ENCODE assay signal across 29 mouse cellular contexts in genomic region chr1:121477716-121478115, GRCm38 (mm10). TPM values are rescaled to one million over a fixed set of nuclear protein-coding genes. Genes with fewer than 3 reads are reported as not detected.
DNase-seq lines count a peak whose midpoint lies in the region; ATAC-seq and TF ChIP-seq lines count a peak whose summit lies in the region.
"Had no signal": no experiment of that assay in that cellular context is flagged by ENCODE, and none has a peak within 500 bp of the region (broad histone marks: within the 10 kb centered on the region; RNA-seq: fewer than 3 reads in every experiment).

No protein-coding gene starts in this region.

- peaks cover 23% of the 10 kb centered on the region for H3K36me3 ChIP-seq in forebrain, embryonic 15.5 days
- peaks cover 39% of the 10 kb centered on the region for H3K36me3 ChIP-seq in forebrain, embryonic 12.5 days (replicated peaks)
- H3K36me3 ChIP-seq in liver, embryonic 12.5 days, result peaks cover 68% of the 10 kb centered on the region
- H3K36me3 ChIP-seq in liver, postnatal 0 days (replicated peaks; ENCODE audit: insufficient read depth, low read length), result peaks cover 57% of the 10 kb centered on the region

- 93% methylated on average over 5 of the region's 5 CpGs for WGBS in forebrain, embryonic 15.5 days
- 96% methylated on average over 5 of the region's 5 CpGs for WGBS in forebrain, embryonic 12.5 days
- 71% methylated on average over 5 of the region's 5 CpGs for WGBS in liver, embryonic 12.5 days (ENCODE audit: insufficient replicate concordance)
- WGBS in liver, postnatal 0 days (ENCODE audit: insufficient replicate concordance), result 86% methylated on average over 5 of the region's 5 CpGs

- no peak overlapping the region for H3K4me2 ChIP-seq in forebrain, embryonic 15.5 days (replicated peaks)
- H3K4me2 ChIP-seq in forebrain, embryonic 12.5 days, result no peak overlapping the region
- H3K4me2 ChIP-seq in liver, embryonic 12.5 days, result no peak overlapping the region
- no peak overlapping the region for H3K4me2 ChIP-seq in liver, postnatal 0 days (ENCODE audit: low read depth, low read length)
- H3K4me2 ChIP-seq: embryonic facial prominence, embryonic 12.5 days; hindbrain, embryonic 14.5 days; limb, embryonic 12.5 days; midbrain, embryonic 15.5 days had no signal

- no peaks in the 10 kb centered on the region for H3K27me3 ChIP-seq in forebrain, embryonic 15.5 days
- H3K27me3 ChIP-seq in forebrain, embryonic 12.5 days, result no peaks in the 10 kb centered on the region
- H3K27me3 ChIP-seq in liver, embryonic 12.5 days (replicated peaks), result no peaks in the 10 kb centered on the region
- H3K27me3 ChIP-seq in liver, postnatal 0 days (ENCODE audit: insufficient read depth, low read length), result no peaks in the 10 kb centered on the region
- H3K27me3 ChIP-seq: CH12.LX; embryonic facial prominence, embryonic 12.5 days; limb, embryonic 12.5 days; midbrain, embryonic 15.5 days had no signal

- TF ChIP-seq CTCF in liver, postnatal 0 days (IDR thresholded peaks at IDR 0.05; ENCODE audit: low read depth), result no peak

- DNase-seq in liver, postnatal 0 days, result no peak
- peak; percentile 89 for DNase-seq in thymus, postnatal 0 days (ENCODE audit: low spot score)
- DNase-seq in thymus, postnatal 4 days, result peak; percentile 78
- no peak for DNase-seq in spleen, postnatal 10 days (ENCODE audit: low spot score in 2 of 2)
- DNase-seq in retina, embryonic 14.5 days (ENCODE audit: low spot score), result no peak
- DNase-seq: adrenal gland, adult 8-10 months; cerebellum, adult 11 months; cerebellum, adult 9-11 months; embryo, embryonic 11 days; gastrocnemius, postnatal 10 days; kidney, postnatal 36 days; lung, postnatal 10 days; spleen, adult 18-20 months had no signal

- no peaks in the 10 kb centered on the region; the same call in 1 of the 2 replicates for H3K4me1 ChIP-seq in forebrain, embryonic 15.5 days
- no peaks in the 10 kb centered on the region for H3K4me1 ChIP-seq in forebrain, embryonic 12.5 days
- H3K4me1 ChIP-seq in liver, embryonic 12.5 days, result no peaks in the 10 kb centered on the region
- no peaks in the 10 kb centered on the region for H3K4me1 ChIP-seq in liver, postnatal 0 days (ENCODE audit: insufficient read depth)
- H3K4me1 ChIP-seq: embryonic facial prominence, embryonic 12.5 days; heart, embryonic 10.5 days; limb, embryonic 12.5 days; midbrain, embryonic 10.5 days; midbrain, embryonic 15.5 days had no signal

- no peak overlapping the region for H3K9ac ChIP-seq in forebrain, embryonic 15.5 days (replicated peaks)
- no peak overlapping the region for H3K9ac ChIP-seq in forebrain, embryonic 12.5 days
- H3K9ac ChIP-seq in liver, embryonic 12.5 days, result no peak overlapping the region
- no peak overlapping the region for H3K9ac ChIP-seq in liver, postnatal 0 days (replicated peaks)
- H3K9ac ChIP-seq: embryonic facial prominence, embryonic 12.5 days; hindbrain, embryonic 14.5 days; limb, embryonic 12.5 days; midbrain, embryonic 15.5 days had no signal

- no peak overlapping the region for H3K4me3 ChIP-seq in forebrain, embryonic 15.5 days
- H3K4me3 ChIP-seq in forebrain, embryonic 12.5 days (replicated peaks), result no peak overlapping the region
- H3K4me3 ChIP-seq in liver, embryonic 12.5 days, result no peak overlapping the region
- H3K4me3 ChIP-seq in liver, postnatal 0 days (ENCODE audit: low read depth, low read length), result no peak overlapping the region
- H3K4me3 ChIP-seq: embryonic facial prominence, embryonic 12.5 days; heart, embryonic 10.5 days; limb, embryonic 12.5 days; midbrain, embryonic 10.5 days; midbrain, embryonic 15.5 days had no signal

- peak overlapping the region; percentile 46; the same call in 1 of the 2 replicates for H3K27ac ChIP-seq in forebrain, embryonic 15.5 days (replicated peaks)
- no peak overlapping the region for H3K27ac ChIP-seq in forebrain, embryonic 12.5 days
- peak overlapping the region; percentile 41; the same call in 1 of the 2 replicates for H3K27ac ChIP-seq in liver, embryonic 12.5 days
- no peak overlapping the region for H3K27ac ChIP-seq in liver, postnatal 0 days (ENCODE audit: low read depth)
- H3K27ac ChIP-seq: embryonic facial prominence, embryonic 12.5 days; heart, embryonic 10.5 days; hindbrain, embryonic 14.5 days; limb, embryonic 12.5 days; midbrain, embryonic 10.5 days; midbrain, embryonic 15.5 days; stomach, postnatal 0 days had no signal

- no peaks in the 10 kb centered on the region for H3K9me3 ChIP-seq in forebrain, embryonic 15.5 days
- no peaks in the 10 kb centered on the region for H3K9me3 ChIP-seq in forebrain, embryonic 12.5 days
- H3K9me3 ChIP-seq in liver, embryonic 12.5 days (replicated peaks), result no peaks in the 10 kb centered on the region
- H3K9me3 ChIP-seq in liver, postnatal 0 days (ENCODE audit: low read length), result no peaks in the 10 kb centered on the region
- H3K9me3 ChIP-seq: embryonic facial prominence, embryonic 12.5 days; heart, embryonic 10.5 days; limb, embryonic 12.5 days; midbrain, embryonic 10.5 days; midbrain, embryonic 15.5 days had no signal

- ATAC-seq in forebrain, embryonic 15.5 days (replicated peaks), result no peak
- no peak for ATAC-seq in forebrain, embryonic 12.5 days (ENCODE audit: low FRiP score)
- no peak for ATAC-seq in liver, embryonic 12.5 days
- ATAC-seq in liver, postnatal 0 days, result no peak
- ATAC-seq: intestine, postnatal 0 days; midbrain, embryonic 15.5 days had no signal

- no peak for TF ChIP-seq EP300 in liver, postnatal 0 days (IDR thresholded peaks at IDR 0.05; ENCODE audit: low read depth)

RNA-seq across cellular contexts. Expression of gene Ccdc93, which starts 46.9 kb away (rescaled TPM):
- polyA plus RNA-seq in forebrain, embryonic 15.5 days (2015; fragmentation: Nextera tagmentation; extraction: Ambion mirVana), result 11.5 and 12.9 TPM in 2 replicates
- polyA plus RNA-seq in forebrain, embryonic 12.5 days (2016; fragmentation: Nextera tagmentation; extraction: Ambion mirVana), result 11.0 and 11.4 TPM in 2 replicates
- polyA plus RNA-seq in liver, embryonic 12.5 days (2016; fragmentation: Nextera tagmentation; extraction: Ambion mirVana), result 5.7 and 6.1 TPM in 2 replicates
- 2.9 and 3.1 TPM in 2 replicates for polyA plus RNA-seq in liver, postnatal 0 days (2015; fragmentation: Nextera tagmentation; extraction: Ambion mirVana)
- polyA plus RNA-seq in thymus, postnatal 0 days (2015; fragmentation: Nextera tagmentation; extraction: Ambion mirVana), result 16.6 and 18.6 TPM in 2 replicates

RNA-seq across cellular contexts. Expression of gene Htr5b, which starts 50.5 kb away (rescaled TPM):
- polyA plus RNA-seq in forebrain, embryonic 15.5 days (2015; fragmentation: Nextera tagmentation; extraction: Ambion mirVana), result 0.39 and 0.52 TPM in 2 replicates
- polyA plus RNA-seq in forebrain, embryonic 12.5 days (2016; fragmentation: Nextera tagmentation; extraction: Ambion mirVana), result 0.29 TPM in 1 of 2 replicates, not detected in the other
- 0.08 TPM in 1 of 2 replicates, not detected in the other for polyA plus RNA-seq in liver, embryonic 12.5 days (2016; fragmentation: Nextera tagmentation; extraction: Ambion mirVana)
- polyA plus RNA-seq in liver, postnatal 0 days (2015; fragmentation: Nextera tagmentation; extraction: Ambion mirVana), result not detected in 2 replicates
- 0.07 TPM in 1 of 2 replicates, not detected in the other for polyA plus RNA-seq in thymus, postnatal 0 days (2015; fragmentation: Nextera tagmentation; extraction: Ambion mirVana)
- polyA plus RNA-seq: C2C12; intestine, postnatal 0 days; liver, adult 2 months; liver, embryonic 16.5 days; macrophage had no signal

Comparison
In these comparisons a context has a peak if more than half of its experiments do, and no peak if none do; other contexts are left out.
1. H3K27ac ChIP-seq: peak in forebrain, embryonic 15.5 days (single experiment) and liver, embryonic 12.5 days (single experiment); none in forebrain, embryonic 12.5 days (single experiment) and liver, postnatal 0 days (single experiment).
2. DNase-seq: peak in thymus, postnatal 0 days (single experiment) and thymus, postnatal 4 days (single experiment); none in liver, postnatal 0 days (single experiment), spleen, postnatal 10 days (0 of 2) and retina, embryonic 14.5 days (single experiment).